Mouse (Mus musculus) lung, adult 2 months (tissue): ENCODE results near the gene 6430548M08Rik.

Experiments
- CTCF ChIP-seq: fragments of 200-500 bp; IDR thresholded peaks from 2 replicates; pipeline ENCODE4 v1.5.1; 2011; ENCODE audit warnings: mild to moderate bottlenecking, low read length, control low read depth; ENCODE audit not compliant: insufficient read depth
- POLR2A ChIP-seq: fragments of 200-500 bp; IDR thresholded peaks from 2 replicates; pipeline ENCODE4 v1.6.1; 2011; ENCODE audit warnings: low read depth, mild to moderate bottlenecking, control low read depth, low read length, borderline replicate concordance; ENCODE audit errors: extremely low read depth

DNA sequence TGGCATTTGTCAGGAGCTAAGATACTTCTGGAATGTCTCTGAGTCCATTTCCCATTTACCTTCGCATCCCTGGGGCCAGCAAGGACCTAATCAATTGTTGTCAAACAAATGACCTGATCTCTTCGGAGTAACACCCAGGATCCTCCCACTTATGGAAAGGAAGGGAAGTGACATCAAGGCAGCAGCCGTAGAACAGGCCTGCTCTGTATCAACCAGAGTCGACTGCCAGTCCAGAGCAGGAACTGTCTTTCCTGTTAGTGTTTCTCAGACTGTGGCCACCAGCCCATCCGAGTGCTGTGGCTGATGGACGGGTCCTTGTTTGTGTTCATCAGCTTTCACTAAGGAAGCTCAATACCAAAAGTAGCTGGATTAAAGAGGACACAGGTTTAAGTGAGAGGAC is 10.3 kb downstream of the 6430548M08Rik start:
- TF ChIP-seq POLR2A, result peak; percentile 48; the same call in 1 of the 2 replicates
- TF ChIP-seq CTCF, result no peak
